Mouse (Mus musculus): Measurements from ENCODE around the gene Cmya5.
A peak's percentile ranks its signal among the peaks of the same experiment; 100 is the strongest.
"Not testable (repeated sequence)": the region's sequence is repeated elsewhere in the genome, so short reads cannot be mapped to it uniquely, and the experiment has no call there.

The Cmya5 gene

DNA sequence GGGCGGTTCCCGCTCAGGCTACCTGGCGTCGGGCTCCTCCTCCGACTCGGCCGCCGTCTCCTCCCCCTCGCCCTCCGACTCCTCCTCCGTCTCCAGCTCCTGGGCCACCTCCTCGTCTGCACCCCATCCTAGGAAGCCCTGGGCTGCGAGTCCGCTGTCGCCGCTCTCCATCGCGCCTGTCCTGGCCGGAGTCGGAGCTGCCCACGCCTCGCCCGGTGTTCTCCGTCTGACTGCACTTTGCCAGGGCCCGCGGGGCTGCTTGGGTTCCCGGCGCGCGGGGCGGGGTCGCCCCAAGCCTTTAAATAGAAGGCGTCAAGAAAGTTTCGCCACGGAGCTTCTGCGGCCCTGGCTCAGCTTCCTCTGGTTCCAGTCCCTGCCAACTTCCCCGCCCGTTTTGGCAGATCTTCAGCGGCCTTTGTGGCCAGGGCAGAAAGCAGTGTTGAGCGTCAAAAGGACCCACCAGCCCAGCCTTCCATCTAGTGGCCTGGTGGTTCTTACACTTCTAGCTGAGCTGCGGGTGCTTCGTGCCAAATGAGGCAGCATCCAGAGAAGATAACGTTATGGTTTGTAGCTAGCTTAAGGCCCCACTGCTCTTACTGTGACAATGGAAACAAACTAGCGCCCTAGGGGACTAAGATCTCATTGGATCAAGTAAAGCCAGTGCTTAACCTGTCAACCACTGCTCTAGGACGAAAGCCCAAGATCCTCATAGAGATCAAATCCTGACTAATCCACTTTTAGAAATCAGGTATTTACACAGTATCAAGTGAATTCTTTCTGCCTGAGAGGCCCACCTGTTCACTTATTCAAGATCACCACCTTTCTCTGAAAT is at the start of gene Cmya5:
TSS of gene Cmya5 (minus strand) at position 389 of the 832 bp plus-strand sequence.
- DNase-seq (ENCODE audit: low spot score): peak; percentile 86

DNA sequence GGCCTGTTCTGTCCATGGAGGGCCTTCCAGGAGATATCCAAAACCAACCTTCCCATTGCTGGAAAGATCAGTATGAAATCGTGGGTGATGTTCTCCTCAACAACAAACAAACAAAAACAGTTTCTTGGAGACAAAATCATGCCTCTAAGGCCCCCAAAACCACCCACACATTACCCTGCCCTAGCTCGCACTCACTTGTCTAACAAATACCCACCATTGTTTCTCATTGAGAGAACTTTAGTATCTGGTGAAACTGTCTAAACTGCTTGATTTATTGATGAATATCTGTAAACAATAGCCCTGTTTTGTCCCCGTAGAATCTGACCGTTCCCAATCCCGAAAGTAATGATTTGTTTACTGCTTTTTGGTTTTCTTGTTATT is 48.1 kb upstream of the Cmya5 start:
- DNase-seq (ENCODE audit: low spot score): no peak

DNA sequence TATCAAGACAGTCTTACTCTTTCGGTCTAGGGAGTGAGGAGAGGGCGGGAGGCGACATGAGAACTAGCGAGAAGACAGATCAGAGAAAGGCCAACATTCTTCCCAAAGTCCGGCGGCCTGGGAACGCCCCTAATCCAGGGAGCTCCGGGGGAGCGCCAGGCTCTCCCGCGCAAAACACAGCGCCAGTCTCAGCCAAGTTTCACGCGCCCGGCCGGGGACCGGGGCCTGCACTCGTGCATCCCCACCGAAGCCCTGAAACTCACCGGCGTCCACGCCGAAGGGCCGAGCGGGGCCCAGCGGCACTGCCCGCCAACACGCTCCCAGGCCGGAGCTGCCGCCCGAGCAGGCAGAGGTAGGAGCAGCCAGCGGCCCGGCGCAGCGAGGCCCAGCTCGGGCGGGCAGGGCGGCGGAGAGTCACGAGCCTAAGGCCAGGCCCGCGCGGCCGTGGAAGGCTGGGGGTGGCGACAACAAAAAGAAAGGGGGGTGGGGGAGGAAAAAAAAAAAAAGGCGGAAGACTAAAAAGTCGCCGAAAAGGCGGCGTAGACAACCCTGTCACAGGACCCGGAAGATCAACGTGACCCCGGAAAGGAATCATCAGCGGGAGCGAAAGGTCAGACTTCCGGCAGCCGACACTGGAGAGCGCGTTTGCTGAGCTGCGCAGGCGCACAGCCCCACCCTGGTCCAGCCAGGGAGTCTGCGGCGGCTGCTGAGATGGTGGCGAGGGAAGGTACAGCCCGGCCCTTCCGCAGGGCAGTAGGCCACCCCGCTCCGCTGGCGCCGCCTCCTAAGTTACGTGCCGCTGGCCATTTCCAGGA is 47.5 kb upstream of the Cmya5 start, which contains the start of gene Tent2:
TSS of gene Tent2 (minus strand) at position 555 of the 815 bp plus-strand sequence.
- DNase-seq (ENCODE audit: low spot score): peak; percentile 82

DNA sequence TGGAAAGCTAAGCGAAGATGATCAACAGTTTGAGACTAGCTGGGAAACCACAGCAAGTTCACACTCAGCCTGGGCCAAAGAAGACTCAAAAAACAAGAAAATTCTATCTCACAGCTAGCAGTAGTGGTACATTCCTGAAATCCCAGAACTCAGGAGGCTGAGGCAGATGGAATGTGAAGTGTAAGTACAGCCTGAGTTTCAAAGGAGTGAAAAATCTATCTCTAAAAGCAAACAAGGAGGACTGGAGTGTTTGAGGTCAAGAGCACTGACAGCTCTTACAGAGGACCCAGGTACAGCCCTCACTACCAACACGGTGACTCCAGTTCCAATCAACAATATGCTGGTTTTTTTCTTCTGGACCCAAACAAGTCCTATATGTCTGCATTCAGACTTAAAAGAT is 44.9 kb upstream of the Cmya5 start:
- no peak for DNase-seq (ENCODE audit: low spot score)

DNA sequence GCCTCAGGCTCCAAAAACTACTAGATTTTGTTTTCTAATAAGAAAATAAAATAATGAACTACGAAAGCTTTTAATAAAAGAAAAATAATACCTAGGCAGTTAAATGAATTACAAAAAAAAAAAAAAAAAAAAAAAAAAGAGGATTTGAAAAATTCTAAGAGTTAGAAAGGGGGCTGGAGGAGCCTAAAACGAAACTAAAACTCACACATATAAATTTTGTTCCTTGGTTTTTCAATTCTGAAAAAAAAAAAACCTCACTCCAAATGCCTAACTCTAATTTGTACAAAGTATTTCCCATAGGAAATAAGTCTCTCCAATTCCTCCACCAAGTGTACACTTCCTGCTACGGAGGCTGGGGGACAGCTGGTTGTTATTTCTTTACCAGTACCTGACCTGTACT is 44.2 kb upstream of the Cmya5 start:
- DNase-seq (ENCODE audit: low spot score): no peak

DNA sequence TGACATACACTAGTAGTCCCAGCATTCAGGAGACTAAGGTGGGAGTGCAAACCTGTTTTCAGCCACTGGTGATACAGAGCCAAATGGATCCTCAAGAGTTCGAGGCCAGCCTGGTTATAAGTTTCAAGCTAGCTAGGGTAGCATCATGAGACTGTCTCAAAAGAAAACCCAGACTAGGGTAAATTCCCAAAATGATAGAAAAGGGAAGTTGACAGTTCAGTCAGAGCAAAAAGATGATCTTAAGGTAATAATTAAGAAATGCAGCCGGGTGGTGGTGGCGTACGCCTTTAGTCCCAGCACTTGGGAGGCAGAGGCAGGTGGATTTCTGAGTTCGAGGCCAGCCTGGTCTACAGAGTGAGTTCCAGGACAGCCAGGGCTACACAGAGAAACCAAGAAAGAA is 43.3 kb upstream of the Cmya5 start:
- not testable (repeated sequence) for DNase-seq (ENCODE audit: low spot score)

DNA sequence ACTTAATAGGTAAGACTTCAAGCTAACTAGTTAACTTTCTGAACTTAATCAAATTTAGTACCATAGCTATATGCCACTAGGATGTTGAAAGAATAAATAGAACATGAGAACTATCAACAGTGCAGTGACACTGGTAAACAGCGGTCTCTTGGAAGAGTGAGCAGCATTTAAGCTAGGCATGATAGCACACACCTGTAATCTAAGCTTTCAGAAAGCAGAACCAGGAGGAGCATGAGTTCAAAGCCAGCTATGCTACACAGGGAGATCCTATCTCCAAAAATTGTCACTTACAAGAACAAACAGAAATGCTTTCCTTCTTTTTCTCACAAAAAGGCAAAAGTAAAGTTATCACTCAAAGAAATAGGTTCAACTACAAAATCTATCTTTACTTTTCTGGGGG is 35.8 kb upstream of the Cmya5 start:
- no peak for DNase-seq (ENCODE audit: low spot score)

DNA sequence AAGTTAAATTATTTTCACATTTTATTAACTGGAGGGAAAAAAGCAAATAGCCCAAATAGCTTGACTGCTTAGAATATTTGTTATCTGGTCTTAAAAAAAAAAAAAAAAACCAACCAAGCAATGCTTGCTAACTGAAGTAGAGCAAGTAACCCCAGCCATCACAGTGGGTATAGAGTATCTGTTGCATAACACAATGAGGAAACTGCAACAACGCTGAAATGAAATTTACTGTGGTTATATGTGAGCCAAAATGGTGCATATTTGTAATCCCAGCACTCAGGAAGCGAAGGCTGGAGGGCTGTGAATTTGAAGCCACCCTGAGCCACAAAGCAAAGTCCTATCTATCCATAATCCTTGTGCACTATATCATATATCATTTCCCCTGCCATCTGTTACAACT is 35.0 kb upstream of the Cmya5 start:
- DNase-seq (ENCODE audit: low spot score): no peak

DNA sequence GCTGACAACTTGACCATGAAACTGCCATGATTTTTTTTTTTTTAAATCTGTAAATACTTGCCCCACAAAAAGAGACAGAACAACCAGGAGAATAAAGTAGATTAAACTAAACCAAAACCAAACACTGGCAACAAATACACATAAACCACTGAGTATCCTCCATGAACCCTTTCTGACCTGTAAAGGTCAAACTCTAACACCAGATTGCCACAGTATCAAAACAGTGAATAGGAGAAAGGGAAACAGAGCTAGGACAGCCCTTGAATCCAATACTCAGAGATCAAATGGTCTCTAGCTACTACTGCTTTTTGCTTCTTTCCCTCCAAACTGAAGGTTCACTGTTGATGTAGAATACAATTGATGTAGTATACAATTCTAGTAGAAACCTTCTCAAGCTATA is 33.0 kb upstream of the Cmya5 start:
- no peak for DNase-seq (ENCODE audit: low spot score)

DNA sequence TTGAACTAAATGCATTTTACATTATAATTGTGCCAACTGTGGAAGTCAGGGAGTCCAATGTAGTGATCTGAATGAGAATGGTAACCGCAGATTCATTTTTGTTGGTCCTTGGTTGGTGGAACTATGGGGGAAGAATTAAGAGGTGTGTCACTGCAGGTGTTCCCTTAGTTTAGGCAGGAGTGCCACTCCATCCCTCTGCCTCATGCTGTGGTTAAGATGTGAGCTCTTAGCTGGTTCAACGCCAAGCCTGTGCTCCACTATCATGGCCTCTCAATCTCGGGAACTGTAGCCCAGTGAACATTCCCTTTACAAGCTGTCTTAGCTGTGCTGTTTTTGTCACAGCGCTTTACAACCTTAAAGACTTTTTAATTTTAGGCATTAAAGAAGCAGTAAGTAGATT is 18.8 kb upstream of the Cmya5 start:
- no peak for DNase-seq (ENCODE audit: low spot score)

DNA sequence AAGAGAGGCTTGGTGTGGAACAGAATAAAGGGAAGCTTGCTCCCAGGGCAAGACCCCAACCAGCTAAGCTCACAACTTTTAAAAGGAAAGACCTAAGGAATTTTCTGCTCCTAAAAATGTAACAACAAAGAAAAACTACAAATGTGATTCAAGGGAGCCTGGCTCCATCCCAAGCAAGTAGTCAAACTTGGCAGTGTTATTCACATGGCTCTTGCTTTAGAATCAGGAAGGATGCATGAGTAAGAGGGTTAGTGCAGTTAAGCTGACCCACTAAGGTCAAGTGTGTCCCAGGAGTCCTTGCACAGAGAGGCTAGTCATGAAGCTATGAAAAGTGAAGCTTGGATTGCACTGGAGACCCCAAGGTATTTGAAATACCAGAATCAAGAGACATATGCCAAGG is 17.9 kb upstream of the Cmya5 start:
- DNase-seq (ENCODE audit: low spot score): no peak

DNA sequence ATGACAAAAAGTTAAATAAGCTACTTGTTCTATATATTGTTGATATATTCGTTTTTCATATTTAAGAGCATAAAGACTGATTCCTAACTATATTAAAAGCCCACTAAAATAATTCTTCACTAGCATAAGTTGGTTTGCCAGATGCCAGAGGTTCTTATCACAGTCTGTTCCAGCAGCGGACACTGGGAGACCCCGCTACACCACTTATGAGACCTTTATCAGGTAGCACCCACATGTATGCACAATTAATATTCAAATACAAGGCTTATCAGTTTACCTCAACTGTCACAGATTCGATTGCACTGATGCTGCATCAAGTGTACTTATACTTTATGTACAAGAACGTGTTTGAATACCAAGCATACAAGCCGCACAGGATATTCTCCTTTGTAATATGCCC is 13.7 kb upstream of the Cmya5 start:
- DNase-seq (ENCODE audit: low spot score): no peak

DNA sequence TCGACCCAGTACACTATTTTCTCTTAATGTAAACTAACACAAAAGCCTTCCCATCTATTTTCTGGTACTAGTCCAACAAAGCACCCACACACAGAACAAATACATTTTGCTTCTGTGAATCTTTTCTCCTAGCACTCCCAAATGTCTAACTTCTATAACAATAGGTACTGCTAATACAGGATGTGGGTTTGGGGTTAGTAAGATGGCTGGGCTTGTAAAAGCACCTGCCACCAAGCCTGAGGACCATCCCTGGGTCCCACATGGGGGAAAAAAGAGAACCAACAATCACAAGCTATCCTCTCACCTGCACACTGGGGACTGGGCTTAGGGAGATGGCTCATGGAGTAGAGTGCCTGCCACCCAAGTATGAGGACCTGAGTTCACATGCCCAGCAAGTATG is 8.8 kb upstream of the Cmya5 start:
- no peak for DNase-seq (ENCODE audit: low spot score)

DNA sequence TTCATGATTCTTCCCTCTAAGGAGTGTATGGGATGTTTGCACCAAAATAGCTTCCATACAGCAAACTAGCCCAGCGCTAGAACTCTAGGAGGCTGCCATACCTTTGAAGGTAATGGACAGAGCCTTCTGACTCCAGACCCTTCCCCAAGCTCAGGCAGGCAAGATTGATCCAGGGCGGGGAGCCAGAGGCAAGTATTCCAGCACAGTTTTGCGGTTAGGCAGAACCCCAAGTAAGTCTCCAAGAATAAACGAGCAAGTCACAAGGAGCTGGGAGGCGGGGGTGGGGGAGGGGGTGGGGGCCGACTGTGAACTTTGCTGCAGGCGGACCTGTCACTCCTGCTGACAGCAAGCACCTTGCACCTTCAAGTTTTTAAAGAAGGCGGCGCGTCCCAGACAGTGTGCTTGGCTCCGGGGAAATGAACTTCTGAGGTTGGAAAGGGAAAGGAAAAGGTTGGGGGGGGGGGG is 673 bp downstream of the Cmya5 start:
- no peak for DNase-seq (ENCODE audit: low spot score)

DNA sequence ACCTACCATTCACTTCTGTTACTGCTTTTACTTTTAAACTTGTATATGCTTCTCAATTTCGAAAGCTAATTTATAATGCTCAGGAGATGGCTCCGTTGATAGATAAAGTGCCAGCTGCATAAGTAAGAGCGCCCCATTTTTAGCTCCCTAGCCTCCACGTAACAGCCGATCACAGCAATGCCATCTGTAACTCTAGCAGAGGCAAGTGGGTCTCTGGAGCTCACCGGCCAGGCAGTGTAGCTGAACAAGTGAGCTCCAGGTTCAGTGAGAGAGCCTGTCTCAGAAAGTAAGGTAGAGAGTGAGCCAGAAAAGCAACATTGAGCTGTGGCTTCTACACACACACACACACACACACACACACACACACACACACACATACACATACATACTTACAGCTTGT is 3.3 kb downstream of the Cmya5 start:
- no peak for DNase-seq (ENCODE audit: low spot score)

DNA sequence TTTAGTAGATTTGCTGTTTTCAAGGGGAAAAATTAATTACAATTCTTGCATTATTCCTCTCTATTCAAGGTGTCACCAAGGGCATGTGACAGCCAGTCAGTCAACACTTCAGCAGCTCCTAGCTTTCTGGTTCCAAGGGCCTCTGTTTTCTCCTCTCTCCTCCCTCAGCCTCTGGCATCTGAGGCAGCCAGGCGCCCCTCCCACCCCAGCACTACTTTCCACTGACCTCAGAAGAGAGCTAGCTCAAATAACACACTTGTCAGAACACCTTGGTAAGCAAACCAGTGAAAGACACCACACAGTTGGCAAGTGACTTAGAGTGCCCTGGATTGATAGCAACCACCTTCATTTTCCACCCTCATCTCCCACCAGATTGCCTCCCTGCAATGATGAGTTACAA is 6.5 kb downstream of the Cmya5 start:
- no peak for DNase-seq (ENCODE audit: low spot score)

DNA sequence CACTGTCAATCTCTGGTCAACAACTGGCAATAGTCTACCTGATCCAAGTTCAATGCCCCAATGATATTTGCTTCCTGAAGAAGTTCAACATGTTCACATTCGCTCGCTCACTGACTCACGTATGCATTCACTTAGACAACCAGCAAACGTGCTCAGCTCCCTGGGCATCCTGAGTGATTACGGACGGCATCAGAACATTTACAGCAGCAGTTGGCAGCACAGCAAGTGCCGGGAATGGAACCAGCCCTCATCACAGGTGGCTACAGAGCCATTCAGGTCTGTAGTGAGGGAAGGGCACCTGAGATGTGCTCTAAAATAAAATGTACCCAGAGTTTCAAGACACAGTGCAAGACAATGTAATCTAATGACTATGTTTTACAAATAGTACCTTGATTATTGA is 7.4 kb downstream of the Cmya5 start:
- DNase-seq (ENCODE audit: low spot score): no peak

DNA sequence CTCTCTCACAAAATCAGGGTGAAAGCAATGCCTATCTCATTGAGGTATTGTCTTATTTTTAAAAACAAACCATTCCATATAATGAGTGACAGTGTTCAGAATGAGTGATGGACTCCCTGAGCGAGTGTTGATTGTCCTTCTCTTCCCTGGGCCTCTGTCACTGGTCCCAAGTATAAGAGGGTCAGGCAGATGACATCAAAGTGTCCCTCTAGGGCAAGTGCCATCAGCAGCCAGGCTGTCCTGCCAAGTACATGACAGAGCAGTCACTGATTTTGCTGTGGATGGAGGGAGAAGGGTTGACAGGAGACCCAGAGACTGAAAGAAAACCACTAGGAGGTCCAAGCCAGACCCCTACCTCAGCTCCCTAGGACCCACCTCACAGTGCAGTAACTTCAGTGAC is 8.3 kb downstream of the Cmya5 start:
- DNase-seq (ENCODE audit: low spot score): no peak

DNA sequence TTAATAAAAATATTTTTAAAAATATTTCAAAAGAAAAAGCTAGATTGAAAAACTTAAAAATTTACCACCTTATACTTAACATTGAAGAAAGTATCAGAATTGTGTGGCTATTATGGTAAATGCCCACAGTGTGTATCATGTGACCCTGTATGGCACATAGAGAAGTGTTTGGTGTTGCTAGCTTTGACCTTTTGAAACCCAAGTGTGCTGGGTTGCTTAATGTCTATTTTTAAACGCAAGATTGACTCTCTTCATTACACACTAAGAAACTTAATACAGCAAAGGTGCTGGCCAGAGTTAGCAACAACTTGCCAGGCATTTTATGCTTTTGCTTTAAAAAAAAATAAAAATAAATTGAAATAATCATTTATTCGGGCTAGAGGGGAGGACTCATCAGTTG is 9.0 kb downstream of the Cmya5 start:
- DNase-seq (ENCODE audit: low spot score): no peak

DNA sequence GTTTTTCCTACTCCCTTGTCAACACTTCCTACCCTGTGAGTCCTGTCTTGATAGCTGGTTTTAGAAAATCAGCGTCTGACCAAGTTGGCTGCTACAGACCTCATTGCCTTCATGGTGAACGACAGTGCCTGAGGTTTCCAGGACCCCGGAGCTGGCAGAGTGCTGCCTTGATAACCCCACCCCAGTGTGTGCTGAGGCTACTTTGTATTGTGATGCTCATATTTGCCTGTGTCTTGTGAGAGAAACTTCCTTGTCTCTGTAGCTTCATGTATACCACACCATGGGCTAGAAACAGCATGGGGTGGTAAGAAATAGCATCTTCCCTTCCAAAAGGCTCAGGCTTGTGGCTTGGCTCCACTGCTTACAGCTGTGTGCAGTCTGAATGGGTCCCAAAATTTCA is 13.8 kb downstream of the Cmya5 start:
- no peak for DNase-seq (ENCODE audit: low spot score)

DNA sequence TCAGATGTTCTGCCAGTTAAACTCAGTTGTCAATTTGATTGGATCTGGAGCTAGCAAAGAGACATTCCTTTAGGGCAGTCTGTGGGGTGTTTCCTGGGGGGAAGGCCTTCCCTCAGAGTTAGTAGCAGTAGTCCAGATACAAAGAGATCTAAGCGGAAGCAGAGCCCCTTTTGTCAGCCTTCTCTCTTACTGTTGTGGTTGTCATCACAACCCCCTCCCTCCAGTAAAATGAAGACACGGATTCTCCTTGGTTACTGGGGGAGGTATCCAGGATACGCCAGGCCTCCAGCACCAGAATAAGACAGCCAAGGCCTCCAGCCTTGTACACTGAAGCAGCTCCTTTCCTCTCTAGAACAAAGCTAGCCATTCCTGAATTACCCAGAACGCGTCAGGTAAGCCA is 15.6 kb downstream of the Cmya5 start:
- no peak for DNase-seq (ENCODE audit: low spot score)

DNA sequence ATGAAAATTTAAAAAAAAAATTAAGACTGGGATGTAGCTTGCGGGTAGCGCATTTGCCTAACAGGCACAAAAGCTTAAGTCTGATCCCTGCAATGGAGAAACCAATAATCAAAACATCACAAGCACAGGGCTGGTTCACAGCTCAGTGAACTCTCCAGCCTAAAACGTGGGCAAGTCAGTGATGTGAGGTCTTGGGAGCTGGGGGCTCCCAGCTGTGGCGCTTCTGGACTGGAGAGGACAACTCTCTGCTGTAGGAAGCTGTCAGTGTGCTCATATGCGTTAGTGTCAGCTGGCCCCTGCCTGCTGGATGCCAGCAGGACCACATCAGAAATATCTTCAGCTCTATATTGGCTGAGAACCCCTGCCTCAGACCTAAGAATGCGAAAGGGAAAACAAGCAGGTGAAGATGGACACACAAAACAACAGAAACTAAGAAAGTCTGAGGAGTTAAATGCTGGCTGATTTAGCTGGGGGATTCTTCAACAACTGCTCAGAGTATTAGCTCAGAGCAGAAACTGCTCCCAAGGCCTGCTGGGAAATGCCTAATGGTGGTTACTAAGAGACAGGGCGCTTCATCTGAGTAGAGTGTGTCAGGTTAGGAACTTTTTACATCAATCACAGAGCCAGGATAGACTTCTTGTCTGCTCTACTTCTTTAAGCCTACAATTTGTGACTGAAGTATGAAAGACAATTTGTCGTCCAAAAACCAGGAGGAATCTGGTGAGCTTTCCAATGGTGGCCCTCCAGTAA is 16.2 kb downstream of the Cmya5 start:
- no peak for DNase-seq (ENCODE audit: low spot score)

DNA sequence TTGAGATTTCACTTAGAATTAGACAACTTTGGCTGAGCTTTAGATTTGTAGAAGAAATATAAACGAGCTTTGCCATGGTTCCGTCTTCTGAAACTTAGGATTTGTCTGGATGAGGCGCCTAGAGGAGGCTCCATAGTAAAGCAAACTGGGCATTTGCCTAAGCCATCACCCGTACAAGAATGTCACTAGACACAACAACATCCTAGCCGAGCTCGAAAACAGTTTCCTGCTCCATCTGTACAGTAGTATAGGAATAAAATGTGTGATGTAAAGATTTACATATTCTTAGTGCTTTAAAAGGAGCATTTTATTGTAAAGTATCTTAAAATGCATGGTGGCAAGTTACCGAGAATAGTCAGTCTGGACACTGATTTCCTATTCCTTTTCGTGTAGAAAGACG is 22.2 kb downstream of the Cmya5 start:
- no peak for DNase-seq (ENCODE audit: low spot score)

Measured in ovary, postnatal 14 days (tissue).